Comparison of ENCODE assay signal across 9 mouse cellular contexts in genomic region chr11:100897294-100898231, GRCm38 (mm10). TPM values are rescaled to one million over a fixed set of nuclear protein-coding genes. Genes with fewer than 3 reads are reported as not detected.
A peak's percentile ranks its signal among the peaks of the same experiment; 100 is the strongest.
DNase-seq lines count a peak whose midpoint lies in the region; ATAC-seq and TF ChIP-seq lines count a peak whose summit lies in the region.
"Had no signal": no experiment of that assay in that cellular context is flagged by ENCODE, and none has a peak within 500 bp of the region (broad histone marks: within the 10 kb centered on the region; RNA-seq: fewer than 3 reads in every experiment).

No protein-coding gene starts in this region.

- H3K9ac ChIP-seq in MEL (ENCODE audit: control insufficient read depth, low read depth, low read length, poor library complexity, severe bottlenecking) = no peak overlapping the region
- H3K9ac ChIP-seq in forebrain, postnatal 0 days = no peak overlapping the region
- H3K9ac ChIP-seq in midbrain, postnatal 0 days (replicated peaks; ENCODE audit: low read length, poor library complexity, severe bottlenecking) = no peak overlapping the region
- H3K9ac ChIP-seq: neural tube, embryonic 12.5 days had no signal

- no peak for TF ChIP-seq RAD21 in MEL (IDR thresholded peaks at IDR 0.05; ENCODE audit: low read depth, low read length)

- intact Hi-C loops in heart, postnatal 25 days (cut with DNase I) = no loop called here

- H3K27me3 ChIP-seq in MEL (ENCODE audit: control insufficient read depth in 1 of 2, insufficient read depth in 2 of 2, low read length in 2 of 2) = no peaks in the 10 kb centered on the region
- H3K27me3 ChIP-seq in forebrain, postnatal 0 days (ENCODE audit: insufficient read depth, low read length) = no peaks in the 10 kb centered on the region
- no peaks in the 10 kb centered on the region for H3K27me3 ChIP-seq in midbrain, postnatal 0 days (ENCODE audit: insufficient read depth, low read length)
- H3K27me3 ChIP-seq: neural tube, embryonic 12.5 days had no signal

- no peak overlapping the region for H3K4me2 ChIP-seq in forebrain, postnatal 0 days (ENCODE audit: low read depth)
- no peak overlapping the region for H3K4me2 ChIP-seq in midbrain, postnatal 0 days (ENCODE audit: low read depth, low read length, poor library complexity, severe bottlenecking)
- H3K4me2 ChIP-seq: neural tube, embryonic 12.5 days had no signal

- H3K27ac ChIP-seq in MEL (ENCODE audit: control insufficient read depth, low read depth, low read length) = peak overlapping the region; percentile 13; the same call in 1 of the 2 replicates
- H3K27ac ChIP-seq in forebrain, postnatal 0 days (ENCODE audit: low read depth, low read length) = no peak overlapping the region
- no peak overlapping the region for H3K27ac ChIP-seq in midbrain, postnatal 0 days (ENCODE audit: low read depth, low read length)

- no peak for TF ChIP-seq POLR2A in MEL (IDR thresholded peaks at IDR 0.05; ENCODE audit: control insufficient read depth in 1 of 2, insufficient read depth in 1 of 2, low read depth in 1 of 2, low read length in 2 of 2, poor library complexity in 1 of 2)

- ATAC-seq in forebrain, postnatal 0 days = no peak
- ATAC-seq in midbrain, postnatal 0 days (ENCODE audit: low FRiP score) = no peak

- H3K9me3 ChIP-seq in MEL (replicated peaks; ENCODE audit: insufficient read depth, low read length) = no peaks in the 10 kb centered on the region
- H3K9me3 ChIP-seq in forebrain, postnatal 0 days (ENCODE audit: low read length) = peaks cover 5% of the 10 kb centered on the region; the same call in 1 of the 2 replicates
- 0 out of 2 replicates have a peak, but pooled peaks cover 4% of the 10 kb centered on the region for H3K9me3 ChIP-seq in midbrain, postnatal 0 days (ENCODE audit: low read length)

- 53% methylated on average over 7 of the region's 7 CpGs for WGBS in forebrain, postnatal 0 days
- WGBS in midbrain, postnatal 0 days = 63% methylated on average over 7 of the region's 7 CpGs

- DNase-seq in heart, adult 18-20 months = peak; percentile 38 to 44
- DNase-seq in heart, postnatal 25 days (ENCODE audit: low spot score) = no peak
- DNase-seq in MEL (ENCODE audit: low read depth, low spot score) = peak; percentile 61
- peak; percentile 79 for DNase-seq in forebrain, postnatal 0 days
- DNase-seq in midbrain, postnatal 0 days (ENCODE audit: low spot score) = peak; percentile 67
- no peak for DNase-seq in ovary, adult 18-20 months (ENCODE audit: low spot score)
- DNase-seq in testis, postnatal 14 days (ENCODE audit: low spot score) = no peak
- no peak for DNase-seq in heart, adult 8-10 months (ENCODE audit: low spot score)

- no peaks in the 10 kb centered on the region for H3K79me2 ChIP-seq in MEL (ENCODE audit: control insufficient read depth, insufficient read depth, low read length, poor library complexity)

- TF ChIP-seq CTCF in MEL (IDR thresholded peaks at IDR 0.05 in 2 of 3, conservative IDR thresholded peaks at IDR 0.05 in 1 of 3; ENCODE audit: control insufficient read depth in 1 of 3, insufficient read depth in 1 of 3, low read depth in 2 of 3, low read length in 3 of 3, poor library complexity in 1 of 3, severe bottlenecking in 1 of 3) = no peak
- no peak for TF ChIP-seq CTCF in forebrain, postnatal 0 days (IDR thresholded peaks at IDR 0.05; ENCODE audit: low read depth)
- no peak for TF ChIP-seq CTCF in midbrain, postnatal 0 days (IDR thresholded peaks at IDR 0.05)

- H3K4me3 ChIP-seq in MEL (ENCODE audit: control insufficient read depth in 1 of 2, insufficient read depth in 1 of 2, low read depth in 2 of 2, low read length in 2 of 2) = no peak overlapping the region
- no peak overlapping the region for H3K4me3 ChIP-seq in forebrain, postnatal 0 days (ENCODE audit: low read depth, low read length)
- H3K4me3 ChIP-seq in midbrain, postnatal 0 days (ENCODE audit: low read depth, low read length) = no peak overlapping the region
- H3K4me3 ChIP-seq: neural tube, embryonic 12.5 days had no signal

- peak in 1 of 2 experiments; percentile 32; a peak in 2 of 4 replicates for TF ChIP-seq EP300 in MEL (IDR thresholded peaks at IDR 0.05; ENCODE audit: low read depth in 1 of 2, low read length in 2 of 2)

- peaks cover 18 to 26% of the 10 kb centered on the region in 2 experiments for H3K4me1 ChIP-seq in MEL (ENCODE audit: control insufficient read depth in 1 of 2, insufficient read depth in 2 of 2, low read length in 2 of 2)
- H3K4me1 ChIP-seq in forebrain, postnatal 0 days (ENCODE audit: insufficient read depth) = no peaks in the 10 kb centered on the region
- H3K4me1 ChIP-seq in midbrain, postnatal 0 days (ENCODE audit: insufficient read depth, low read length) = no peaks in the 10 kb centered on the region

- peaks cover 9 to 24% of the 10 kb centered on the region in 2 experiments for H3K36me3 ChIP-seq in MEL (ENCODE audit: control insufficient read depth in 1 of 2, insufficient read depth in 2 of 2, low read length in 2 of 2)
- H3K36me3 ChIP-seq in forebrain, postnatal 0 days (ENCODE audit: insufficient read depth) = peaks cover 18% of the 10 kb centered on the region; the same call in 1 of the 2 replicates
- peaks cover 25% of the 10 kb centered on the region for H3K36me3 ChIP-seq in midbrain, postnatal 0 days (ENCODE audit: insufficient read depth, low read length)

TF ChIP-seq in MEL, 35 proteins besides CTCF, POLR2A, EP300 and RAD21:
- TF ChIP-seq ZMIZ1 (IDR thresholded peaks at IDR 0.05; ENCODE audit: low read depth, low read length) (no peak), ETS1 (IDR thresholded peaks at IDR 0.05; ENCODE audit: low read depth, low read length) (peak; percentile 34; the same call in 1 of the 2 replicates), ELF1 (IDR thresholded peaks at IDR 0.05; ENCODE audit: low read depth, low read length) (no peak), MYC (IDR thresholded peaks at IDR 0.05; ENCODE audit: low read depth, low read length) (0 out of 2 replicates have a peak, but pooled peaks have one; percentile 13), BHLHE40 (IDR thresholded peaks at IDR 0.05; ENCODE audit: borderline replicate concordance, low read depth, low read length) (peak; percentile 81; the same call in 1 of the 2 replicates), RCOR1 (IDR thresholded peaks at IDR 0.05; ENCODE audit: low read depth, low read length) (peak; percentile 33; the same call in 1 of the 2 replicates)

RNA-seq across cellular contexts. Expression of gene Stat5a, which starts 38.4 kb away (rescaled TPM):
- 10 to 100 TPM; 17.2 to 23.0 TPM for total RNA-seq in heart, adult 18-20 months (2021)
- total RNA-seq in heart, postnatal 25 days (2021) = 10 to 100 TPM; 24.3 to 30.1 TPM
- total RNA-seq in MEL (2012; rRNA removed) = 54.2 and 59.0 TPM in 2 replicates
- polyA plus RNA-seq in MEL (2012; ENCODE audit: insufficient read depth in 1 of 2, insufficient read length in 2 of 2, low read depth in 1 of 2, low replicate concordance in 2 of 2, missing spikeins in 1 of 2) = 10 to 100 TPM in 1 of 2 experiments, not detected in 1; 86.8 TPM
- 2.0 and 2.6 TPM in 2 replicates for total RNA-seq in forebrain, postnatal 0 days (2014; rRNA removed)
- 1.1 and 1.6 TPM in 2 replicates for polyA plus RNA-seq in forebrain, postnatal 0 days (2015; fragmentation: Nextera tagmentation; extraction: Ambion mirVana)
- 5.1 and 8.5 TPM in 2 replicates for total RNA-seq in midbrain, postnatal 0 days (2014; rRNA removed)
- polyA plus RNA-seq in midbrain, postnatal 0 days (2015; fragmentation: Nextera tagmentation; extraction: Ambion mirVana) = 4.0 TPM in 2 replicates
- total RNA-seq in heart, adult 8-10 months (2022) = 10 to 100 TPM; 16.5 to 26.5 (median 21.6) TPM

RNA-seq across cellular contexts. Expression of gene Stat3, which starts 41.8 kb away (rescaled TPM):
- 10 to 100 TPM; 71.8 to 83.2 TPM for total RNA-seq in heart, adult 18-20 months (2021)
- total RNA-seq in heart, postnatal 25 days (2021) = 100 to 1,000 TPM in 1 of 2 experiments, 10 to 100 TPM in 1; 91.3 to 119 TPM
- 25.7 and 31.1 TPM in 2 replicates for total RNA-seq in MEL (2012; rRNA removed)
- polyA plus RNA-seq in MEL (2012; ENCODE audit: insufficient read depth in 1 of 2, insufficient read length in 2 of 2, low read depth in 1 of 2, low replicate concordance in 2 of 2, missing spikeins in 1 of 2) = 100 to 1,000 TPM in 1 of 2 experiments, 10 to 100 TPM in 1; 64.7 to 249 TPM
- total RNA-seq in forebrain, postnatal 0 days (2014; rRNA removed) = 29.4 and 42.5 TPM in 2 replicates
- 20.5 and 31.2 TPM in 2 replicates for polyA plus RNA-seq in forebrain, postnatal 0 days (2015; fragmentation: Nextera tagmentation; extraction: Ambion mirVana)
- 37.8 and 47.1 TPM in 2 replicates for total RNA-seq in midbrain, postnatal 0 days (2014; rRNA removed)
- 34.2 and 40.8 TPM in 2 replicates for polyA plus RNA-seq in midbrain, postnatal 0 days (2015; fragmentation: Nextera tagmentation; extraction: Ambion mirVana)
- total RNA-seq in heart, adult 8-10 months (2022) = 100 to 1,000 TPM in 1 of 4 experiments, 10 to 100 TPM in 3; 76.6 to 108 (median 91.0) TPM

RNA-seq across cellular contexts. Expression of gene Stat5b, which starts 47.0 kb away (rescaled TPM):
- total RNA-seq in heart, adult 18-20 months (2021) = 10 to 100 TPM; 55.0 to 60.1 TPM
- 10 to 100 TPM; 67.6 to 68.9 TPM for total RNA-seq in heart, postnatal 25 days (2021)
- 28.7 and 29.3 TPM in 2 replicates for total RNA-seq in MEL (2012; rRNA removed)
- 10 to 100 TPM; 32.3 to 37.0 TPM for polyA plus RNA-seq in MEL (2012; ENCODE audit: insufficient read depth in 1 of 2, insufficient read length in 2 of 2, low read depth in 1 of 2, low replicate concordance in 2 of 2, missing spikeins in 1 of 2)
- 17.8 and 22.6 TPM in 2 replicates for total RNA-seq in forebrain, postnatal 0 days (2014; rRNA removed)
- polyA plus RNA-seq in forebrain, postnatal 0 days (2015; fragmentation: Nextera tagmentation; extraction: Ambion mirVana) = 4.9 and 8.8 TPM in 2 replicates
- 22.5 and 25.6 TPM in 2 replicates for total RNA-seq in midbrain, postnatal 0 days (2014; rRNA removed)
- 13.0 and 15.7 TPM in 2 replicates for polyA plus RNA-seq in midbrain, postnatal 0 days (2015; fragmentation: Nextera tagmentation; extraction: Ambion mirVana)
- total RNA-seq in heart, adult 8-10 months (2022) = 10 to 100 TPM; 57.2 to 64.8 (median 62.7) TPM

Comparison
In these comparisons a context has a peak if more than half of its experiments do, and no peak if none do; other contexts are left out.
1. DNase-seq: peak in heart, adult 18-20 months (2 of 2), MEL (single experiment), forebrain, postnatal 0 days (single experiment) and midbrain, postnatal 0 days (single experiment); none in heart, postnatal 25 days (single experiment), ovary, adult 18-20 months (single experiment), testis, postnatal 14 days (single experiment) and heart, adult 8-10 months (single experiment).